ENCODE assay signal across 8 mouse cellular contexts in genomic region chr1:182490568-182490967, GRCm38 (mm10). TPM values are rescaled to one million over a fixed set of nuclear protein-coding genes. Genes with fewer than 3 reads are reported as not detected.
DNase-seq lines count a peak whose midpoint lies in the region; ATAC-seq and TF ChIP-seq lines count a peak whose summit lies in the region.

No protein-coding gene starts in this region.

- no peak for TF ChIP-seq POLR2A in CH12.LX (IDR thresholded peaks at IDR 0.05; ENCODE audit: low read depth, low read length)

- H3K79me2 ChIP-seq in CH12.LX (replicated peaks; ENCODE audit: control insufficient read depth, extremely low read depth, insufficient read depth, poor library complexity, severe bottlenecking) = no peaks in the 10 kb centered on the region

- H3K4me2 ChIP-seq in hindbrain, embryonic 12.5 days (replicated peaks) = no peak overlapping the region
- H3K4me2 ChIP-seq in hindbrain, embryonic 13.5 days = no peak overlapping the region
- no peak overlapping the region for H3K4me2 ChIP-seq in CH12.LX (ENCODE audit: insufficient read depth, low read depth, poor library complexity, severe bottlenecking)

- DNase-seq in CH12.LX (ENCODE audit: extremely low read depth) = peak; percentile 40
- DNase-seq in embryo, embryonic 11 days = peak; percentile 39
- no peak for DNase-seq in layer of hippocampus, postnatal 36 days
- DNase-seq in urinary bladder, postnatal 25 days (ENCODE audit: low spot score) = no peak
- DNase-seq in left cerebral cortex, adult 11 months (ENCODE audit: low spot score) = no peak

- no peak overlapping the region for H3K9ac ChIP-seq in hindbrain, embryonic 12.5 days
- H3K9ac ChIP-seq in hindbrain, embryonic 13.5 days = no peak overlapping the region
- H3K9ac ChIP-seq in CH12.LX (ENCODE audit: insufficient read depth, low read depth) = no peak overlapping the region

- in situ Hi-C loops in CH12.LX (cut with MboI; ENCODE audit: low pct_ligation_motif_present, low pct_unique_long_range_greater_than_20kb, low sequenced_read_pairs) = loop anchor here (5.0 kb wide), 1 partner anchor 47 kb away; no protein-coding TSS in a partner anchor

- no peak; the same call in 1 of the 2 replicates for TF ChIP-seq RAD21 in CH12.LX (IDR thresholded peaks at IDR 0.05; ENCODE audit: low read depth, low read length)

- dilution Hi-C loops in CH12.LX (cut with MboI; ENCODE audit: extremely low pct_ligation_motif_present, extremely low pct_unique_long_range_greater_than_20kb, low sequenced_read_pairs) = no loop called here

- H3K36me3 ChIP-seq in hindbrain, embryonic 12.5 days = peaks cover 31% of the 10 kb centered on the region
- H3K36me3 ChIP-seq in hindbrain, embryonic 13.5 days = peaks cover 54% of the 10 kb centered on the region
- H3K36me3 ChIP-seq in CH12.LX (replicated peaks in 1 of 2; ENCODE audit: control insufficient read depth in 1 of 2, insufficient read depth in 1 of 2, low read length in 1 of 2) = peaks cover 8 to 38% of the 10 kb centered on the region in 2 experiments

- no peaks in the 10 kb centered on the region for H3K9me3 ChIP-seq in hindbrain, embryonic 12.5 days (replicated peaks)
- H3K9me3 ChIP-seq in hindbrain, embryonic 13.5 days = no peaks in the 10 kb centered on the region
- no peaks in the 10 kb centered on the region for H3K9me3 ChIP-seq in CH12.LX (replicated peaks; ENCODE audit: low read length)

- WGBS in hindbrain, embryonic 12.5 days = 77% methylated on average over 7 of the region's 7 CpGs
- WGBS in hindbrain, embryonic 13.5 days = 84% methylated on average over 7 of the region's 7 CpGs

- TF ChIP-seq EP300 in CH12.LX (IDR thresholded peaks at IDR 0.05; ENCODE audit: low read length) = no peak

- no peak overlapping the region for H3K4me3 ChIP-seq in hindbrain, embryonic 12.5 days
- H3K4me3 ChIP-seq in hindbrain, embryonic 13.5 days = no peak overlapping the region
- no peak overlapping the region for H3K4me3 ChIP-seq in CH12.LX (replicated peaks in 1 of 3; ENCODE audit: low read depth in 2 of 3, low read length in 2 of 3, poor library complexity in 1 of 3)

- 0 out of 2 replicates have a peak overlapping the region, but pooled peaks have one; percentile 23 for H3K27ac ChIP-seq in hindbrain, embryonic 12.5 days
- H3K27ac ChIP-seq in hindbrain, embryonic 13.5 days = no peak overlapping the region
- no peak overlapping the region for H3K27ac ChIP-seq in CH12.LX (ENCODE audit: insufficient read depth, low read depth)

- no peak for ATAC-seq in hindbrain, embryonic 12.5 days (ENCODE audit: low FRiP score)
- ATAC-seq in hindbrain, embryonic 13.5 days (ENCODE audit: low FRiP score) = no peak
- ATAC-seq in megakaryocyte-erythroid progenitor cell, adult 5-6 weeks (replicated peaks; ENCODE audit: low FRiP score, low TSS enrichment, poor library complexity, severe bottlenecking) = peak; percentile 66

- H3K27me3 ChIP-seq in hindbrain, embryonic 12.5 days = no peaks in the 10 kb centered on the region
- H3K27me3 ChIP-seq in hindbrain, embryonic 13.5 days = no peaks in the 10 kb centered on the region
- no peaks in the 10 kb centered on the region for H3K27me3 ChIP-seq in CH12.LX (replicated peaks)

- peak; percentile 7 to 50; a peak in 2 of 4 replicates for TF ChIP-seq CTCF in CH12.LX (conservative IDR thresholded peaks at IDR 0.05 in 1 of 2, IDR thresholded peaks at IDR 0.05 in 1 of 2; ENCODE audit: low read depth in 2 of 2, low read length in 2 of 2)

- peaks cover 19% of the 10 kb centered on the region for H3K4me1 ChIP-seq in hindbrain, embryonic 12.5 days
- H3K4me1 ChIP-seq in hindbrain, embryonic 13.5 days (replicated peaks) = peaks cover 19% of the 10 kb centered on the region
- peaks cover 5 to 12% of the 10 kb centered on the region in 2 experiments; a peak in 3 of 4 replicates for H3K4me1 ChIP-seq in CH12.LX (ENCODE audit: control insufficient read depth in 1 of 2, insufficient read depth in 2 of 2)

TF ChIP-seq in CH12.LX, 34 proteins besides CTCF, POLR2A, EP300 and RAD21:
- TF ChIP-seq GABPA (IDR thresholded peaks at IDR 0.05; ENCODE audit: insufficient replicate concordance, low read depth, low read length) (no peak), HCFC1 (IDR thresholded peaks at IDR 0.05; ENCODE audit: low read depth, low read length) (no peak), ZC3H11A (IDR thresholded peaks at IDR 0.05; ENCODE audit: low read depth, low read length) (no peak), IRF4 (IDR thresholded peaks at IDR 0.05; ENCODE audit: low read depth, low read length) (no peak), CHD1 (IDR thresholded peaks at IDR 0.05; ENCODE audit: low read depth, low read length) (no peak), ETS1 (conservative IDR thresholded peaks at IDR 0.05; ENCODE audit: low read depth, low read length) (no peak), USF2 (conservative IDR thresholded peaks at IDR 0.05; ENCODE audit: low read depth, low read length) (no peak)
TF ChIP-seq in CH12.LX: peak in this region for 0.

RNA-seq across cellular contexts. Expression of gene Capn2, which starts 26.8 kb away (rescaled TPM):
- polyA plus RNA-seq in hindbrain, embryonic 12.5 days (2016; fragmentation: Nextera tagmentation; extraction: Ambion mirVana) = 136 and 138 TPM in 2 replicates
- polyA plus RNA-seq in hindbrain, embryonic 13.5 days (2015; fragmentation: Nextera tagmentation; extraction: Ambion mirVana) = 85.0 and 85.8 TPM in 2 replicates
- 25.9 and 28.1 TPM in 2 replicates for total RNA-seq in CH12.LX (2012; rRNA removed)
- total RNA-seq in CH12.LX (2014; rRNA removed) = 10.9 and 12.5 TPM in 2 replicates
- polyA plus RNA-seq in CH12.LX (2012; ENCODE audit: insufficient read length, low read depth) = 14.2 and 15.0 TPM in 2 replicates
- total RNA-seq in megakaryocyte-erythroid progenitor cell, adult 5-6 weeks (2014; fragmentation: Nextera tagmentation) = 2.4 and 6.1 TPM in 2 replicates
- total RNA-seq in megakaryocyte-erythroid progenitor cell, adult 5-6 weeks (2017) = 7.2 and 16.2 TPM in 2 replicates
- total RNA-seq in layer of hippocampus, postnatal 36 days (2021) = 10 to 100 TPM; 57.9 to 59.5 TPM

Comparison
In these comparisons a context has a peak if more than half of its experiments do, and no peak if none do; other contexts are left out.
1. DNase-seq: peak in CH12.LX (single experiment) and embryo, embryonic 11 days (single experiment); none in layer of hippocampus, postnatal 36 days (0 of 2), urinary bladder, postnatal 25 days (single experiment) and left cerebral cortex, adult 11 months (single experiment).